Mouse (Mus musculus) intestine, embryonic 14.5 days (tissue): ENCODE measurements around the gene Cfap54. TPM values are rescaled to one million over a fixed set of nuclear protein-coding genes. Genes with fewer than 3 reads are reported as not detected.

Experiments
- ATAC-seq: fragments of 200-750 bp; cut with Nextera tagmentation; replicated peaks from 2 replicates; pipeline ENCODE4 v1.8.0; 2017; ENCODE audit warnings: low read depth, moderate number of reproducible peaks, moderate TSS enrichment, moderate library complexity; ENCODE audit not compliant: low FRiP score, low TSS enrichment
- DNase-seq: peaks from one replicate; pipeline ENCODE4 v3.0.0-alpha.2; 2018; ENCODE audit warnings: low spot score
- H3K27ac ChIP-seq: fragments of 300-500 bp; sonication (generic); 2 replicates; pipeline ENCODE4 v1.5.1; 2014; ENCODE audit warnings: low read depth, mild to moderate bottlenecking, control low read depth
- H3K27me3 ChIP-seq: fragments of 300-500 bp; sonication (generic); replicated peaks from 2 replicates; pipeline ENCODE4 v1.6.1; 2014; ENCODE audit warnings: low read length, control low read depth; ENCODE audit not compliant: control insufficient read depth, insufficient read depth
- H3K36me3 ChIP-seq: fragments of 300-500 bp; sonication (generic); 2 replicates; pipeline ENCODE4 v1.6.1; 2014; ENCODE audit warnings: low read length, control low read depth; ENCODE audit not compliant: control insufficient read depth, insufficient read depth
- H3K4me1 ChIP-seq: fragments of 300-500 bp; sonication (generic); replicated peaks from 2 replicates; pipeline ENCODE4 v1.6.1; 2014; ENCODE audit warnings: low read length, control low read depth, mixed read lengths; ENCODE audit not compliant: control insufficient read depth, insufficient read depth
- H3K4me2 ChIP-seq: fragments of 300-500 bp; sonication (generic); 2 replicates; pipeline ENCODE4 v1.6.1; 2014; ENCODE audit warnings: low read length
- H3K4me3 ChIP-seq: fragments of 300-500 bp; sonication (generic); 2 replicates; pipeline ENCODE4 v1.5.1; 2014; ENCODE audit warnings: low read depth, low read length, control low read depth, mixed read lengths
- H3K9ac ChIP-seq: fragments of 300-500 bp; sonication (generic); 2 replicates; pipeline ENCODE4 v1.6.1; 2014; ENCODE audit warnings: mild to moderate bottlenecking, low read length
- H3K9me3 ChIP-seq: fragments of 300-500 bp; sonication (generic); 2 replicates; pipeline ENCODE4 v1.6.1; 2016; ENCODE audit warnings: low read length, control low read depth; ENCODE audit not compliant: control insufficient read depth
- WGBS: fragments of 180-500 bp; shearing (Covaris S2); extraction: QIAGEN DNeasy Blood & Tissue Kit; methylation state at CpG from one replicate; pipeline ENCODE4 v1.1.7; 2014; 5-methylcytosine and 5-hydroxymethylcytosine counted together
- polyA plus RNA-seq: library from polyadenylated mRNA; unstranded; fragments of >200 nt; fragmentation: Nextera tagmentation; extraction: Ambion mirVana; gene quantifications from 2 replicates; pipeline ENCODE4 v1.2.1, GENCODE M21; 2014

Gene Cfap54
- polyA plus RNA-seq, 1 experiment from 2014 or later, result 0.16 TPM

DNA sequence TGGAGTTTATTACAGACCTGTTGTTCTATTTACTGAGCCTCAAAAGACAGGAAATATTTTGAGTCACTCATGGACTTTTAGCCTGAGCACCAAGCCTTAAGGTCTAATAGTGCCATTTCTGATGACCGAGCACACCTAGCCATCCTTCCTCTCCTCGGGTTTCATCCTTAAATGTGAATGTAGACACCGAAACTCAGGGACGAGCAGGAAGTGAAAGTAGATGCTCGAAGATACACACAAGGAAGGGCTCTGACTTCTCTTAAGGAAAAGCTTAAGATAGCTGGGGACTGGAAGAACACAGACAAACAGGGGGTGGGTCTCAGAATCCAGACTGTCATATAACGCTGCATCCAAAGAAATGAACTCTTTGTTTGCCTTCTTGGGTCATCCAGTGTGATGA is 8.8 kb upstream of the Cfap54 start:
- H3K4me1 ChIP-seq, result no peaks in the 10 kb centered on the region
- no peak overlapping the region for H3K27ac ChIP-seq
- H3K27me3 ChIP-seq, result no peaks in the 10 kb centered on the region
- H3K9ac ChIP-seq, result no peak overlapping the region
- no peak overlapping the region for H3K4me2 ChIP-seq
- ATAC-seq, result no peak
- H3K36me3 ChIP-seq, result no peaks in the 10 kb centered on the region
- no peak overlapping the region for H3K4me3 ChIP-seq
- H3K9me3 ChIP-seq, result no peaks in the 10 kb centered on the region
- no peak for DNase-seq
- 70% methylated on average over 6 of the region's 6 CpGs for WGBS

DNA sequence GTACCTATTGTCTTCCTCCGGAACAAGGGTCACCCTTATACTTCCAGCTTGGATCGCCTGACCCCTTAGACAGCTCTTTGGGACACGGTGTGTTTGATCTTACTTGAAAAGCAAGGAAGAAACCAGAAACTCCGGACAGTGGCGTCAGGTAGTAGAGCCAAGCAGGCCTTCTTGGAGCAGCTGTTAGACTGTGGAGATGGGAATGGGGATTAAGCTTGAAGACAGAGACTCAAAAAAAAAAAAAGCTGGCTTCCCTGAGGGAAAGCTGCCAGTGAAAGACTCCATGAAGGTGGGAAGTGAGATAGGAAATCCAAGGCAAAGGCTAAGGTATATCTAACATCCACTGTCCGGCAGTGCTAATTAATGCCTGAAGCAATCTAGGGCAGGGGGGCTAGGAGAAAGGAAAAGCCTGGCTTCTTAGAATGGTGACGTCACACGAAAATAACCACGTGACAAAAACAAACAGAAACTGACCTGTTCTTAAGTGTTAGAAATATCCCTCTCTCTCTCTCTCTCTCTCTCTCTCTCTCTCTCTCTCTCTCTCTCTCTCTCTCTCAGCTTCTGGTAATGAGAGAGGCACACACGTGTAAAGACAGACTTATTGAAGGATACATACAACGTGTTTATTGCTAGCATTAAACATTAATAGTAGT is 7.1 kb upstream of the Cfap54 start:
- Histone ChIP-seq H3K4me3 (no peak overlapping the region), H3K36me3 (no peaks in the 10 kb centered on the region), H3K9me3 (no peaks in the 10 kb centered on the region), H3K27me3 (no peaks in the 10 kb centered on the region), H3K4me1 (no peaks in the 10 kb centered on the region), H3K4me2 (no peak overlapping the region), H3K27ac (no peak overlapping the region), H3K9ac (no peak overlapping the region)
- no peak for ATAC-seq
- 71% methylated on average over 11 of the region's 11 CpGs for WGBS
- no peak for DNase-seq

DNA sequence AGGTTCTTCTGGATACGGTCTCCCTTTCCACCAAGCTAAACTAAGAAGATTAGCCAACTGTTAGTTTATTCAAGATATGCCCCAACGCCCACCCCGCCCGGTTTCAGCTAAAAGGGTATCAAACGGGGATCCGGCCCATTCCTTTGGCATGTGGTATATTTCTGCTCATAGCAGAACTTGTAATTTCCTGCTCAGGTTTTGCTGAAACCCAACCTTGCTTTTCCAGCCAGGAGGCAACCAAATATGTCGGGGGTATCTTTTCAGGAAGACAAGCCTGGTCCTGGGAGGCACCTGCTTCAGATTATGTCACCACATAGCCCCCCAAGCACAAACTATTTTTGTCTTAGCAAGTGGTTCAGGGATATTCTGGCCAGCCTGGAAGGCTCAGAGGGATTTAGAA is 6.1 kb upstream of the Cfap54 start:
- H3K4me3 ChIP-seq, result no peak overlapping the region
- no peaks in the 10 kb centered on the region for H3K36me3 ChIP-seq
- DNase-seq (no peak), ATAC-seq (no peak)
- no peaks in the 10 kb centered on the region for H3K4me1 ChIP-seq
- H3K27me3 ChIP-seq, result no peaks in the 10 kb centered on the region
- no peaks in the 10 kb centered on the region for H3K9me3 ChIP-seq
- no peak overlapping the region for H3K4me2 ChIP-seq
- 89% methylated on average over 7 of the region's 7 CpGs for WGBS
- no peak overlapping the region for H3K27ac ChIP-seq
- H3K9ac ChIP-seq, result no peak overlapping the region

DNA sequence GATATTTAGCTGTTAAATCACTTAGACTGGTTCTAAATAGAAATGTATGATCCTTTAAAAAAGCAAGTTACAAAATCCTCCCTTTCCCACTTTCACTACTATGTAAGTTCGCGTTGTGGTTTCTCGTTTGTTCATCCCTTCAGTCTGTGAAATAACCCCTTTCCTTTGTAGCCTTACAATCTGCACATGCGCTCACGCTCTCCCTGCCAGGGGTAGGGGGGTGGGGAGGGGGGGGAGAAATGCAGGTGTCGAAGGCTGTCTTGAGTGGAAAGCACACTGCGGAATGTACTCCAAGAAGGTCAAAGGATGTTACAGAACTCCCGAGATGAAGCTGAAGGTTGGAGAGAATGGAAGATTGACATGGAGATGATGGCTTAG is 2.5 kb upstream of the Cfap54 start:
- WGBS, result 66% methylated on average over 8 of the region's 8 CpGs

DNA sequence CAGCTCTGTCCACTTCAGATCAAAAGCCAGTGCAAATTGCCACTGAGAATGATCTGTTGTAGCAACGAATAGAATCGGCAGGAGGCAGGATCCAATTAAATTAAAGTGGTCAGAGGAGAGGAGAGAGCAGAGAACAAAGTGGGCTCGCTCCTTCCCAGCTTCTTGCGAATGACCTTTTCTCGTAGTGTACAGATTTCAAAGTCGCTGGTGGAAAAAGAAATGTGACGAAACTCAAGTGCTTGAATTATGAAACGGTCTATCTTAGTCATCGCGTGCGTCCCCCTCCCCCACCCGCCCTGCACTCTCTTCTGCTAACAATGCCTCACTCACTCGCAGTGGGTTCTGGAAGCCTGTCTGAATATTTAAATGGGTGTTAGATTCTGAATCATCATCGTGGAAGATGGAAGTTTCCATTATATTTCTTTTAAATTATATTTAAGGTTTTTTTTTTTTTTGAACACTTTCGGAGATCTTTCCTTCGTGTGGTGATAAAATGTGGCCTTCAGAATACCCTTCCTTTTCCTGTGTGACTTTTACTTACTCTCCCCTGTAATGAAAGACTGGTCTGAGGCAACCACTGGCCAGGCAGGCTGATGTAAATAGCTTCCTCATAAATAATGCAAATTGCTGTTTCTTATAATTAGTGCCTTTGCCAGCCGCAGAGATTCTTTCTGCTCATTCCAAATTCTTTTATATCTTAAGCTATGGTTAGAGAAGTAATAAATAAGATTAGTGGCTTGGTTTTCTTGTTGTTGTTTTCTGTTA is 2.0 kb upstream of the Cfap54 start:
- no peak for DNase-seq
- H3K4me3 ChIP-seq, result 0 out of 2 replicates have a peak overlapping the region, but pooled peaks have one; percentile 10

More for the DNA sequence above, 2.5 kb upstream of the Cfap54 start:
- no peaks in the 10 kb centered on the region for H3K27me3 ChIP-seq
- no peak overlapping the region for H3K4me3 ChIP-seq
- no peak overlapping the region for H3K9ac ChIP-seq
- no peak for DNase-seq
- no peak overlapping the region for H3K27ac ChIP-seq
- no peaks in the 10 kb centered on the region for H3K9me3 ChIP-seq
- no peaks in the 10 kb centered on the region for H3K4me1 ChIP-seq
- no peak overlapping the region for H3K4me2 ChIP-seq
- ATAC-seq, result no peak
- H3K36me3 ChIP-seq, result no peaks in the 10 kb centered on the region

DNA sequence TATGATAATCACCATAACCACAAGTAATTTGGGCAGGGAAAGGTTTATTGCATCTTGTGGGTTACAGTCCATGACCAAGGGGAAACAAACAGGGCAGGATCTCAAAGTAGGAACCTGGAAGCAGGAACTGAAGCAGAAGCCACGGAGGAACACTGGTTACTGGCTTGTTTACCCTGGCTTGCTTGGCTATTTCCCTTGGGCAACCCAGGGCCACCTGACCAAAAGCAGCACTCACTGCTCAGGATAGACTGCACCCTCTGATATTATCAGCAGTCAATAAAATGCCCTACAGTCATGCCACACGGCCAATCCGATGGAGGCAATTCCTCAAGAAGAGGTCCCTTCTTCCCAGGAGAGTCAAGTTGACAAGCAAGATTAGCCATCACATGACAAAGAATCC is 1.9 kb downstream of the Cfap54 start:
- 81% methylated on average over 3 of the region's 3 CpGs for WGBS

More for the DNA sequence above, 2.0 kb upstream of the Cfap54 start:
- Histone ChIP-seq H3K9ac (no peak overlapping the region), H3K9me3 (no peaks in the 10 kb centered on the region), H3K36me3 (no peaks in the 10 kb centered on the region), H3K27ac (no peak overlapping the region), H3K4me2 (peak overlapping the region; percentile 46), H3K4me1 (no peaks in the 10 kb centered on the region), H3K27me3 (no peaks in the 10 kb centered on the region)
- ATAC-seq, result no peak
- whole genome bisulfite sequencing, result 12% methylated on average over 17 of the region's 17 CpGs

DNA sequence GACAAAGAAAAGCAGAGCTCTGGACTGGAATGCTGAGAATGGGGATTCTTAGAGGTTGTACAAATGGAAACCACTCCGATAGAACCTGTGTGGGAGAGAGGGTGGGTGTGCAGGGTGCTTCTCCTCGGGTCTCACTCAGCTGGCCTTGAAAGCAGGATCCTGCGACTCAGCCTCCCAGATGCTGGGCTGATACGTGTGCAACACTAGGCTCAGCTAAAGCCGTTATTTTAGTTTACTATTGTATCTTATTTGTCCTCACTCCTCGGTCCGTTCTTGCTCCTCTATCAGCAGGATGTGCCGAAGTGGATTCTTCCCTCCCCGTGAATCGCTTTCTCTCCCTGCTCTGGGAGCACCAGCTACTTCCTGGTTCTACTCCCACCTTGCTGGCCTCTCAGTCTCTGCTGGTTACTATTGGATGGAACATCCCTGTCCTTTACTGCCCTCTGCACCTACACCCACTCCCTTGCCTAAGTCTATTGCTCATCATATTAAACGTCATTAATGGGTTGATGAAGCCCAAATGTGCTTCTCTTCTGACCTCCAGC is 3.4 kb downstream of the Cfap54 start:
- H3K36me3 ChIP-seq, result no peaks in the 10 kb centered on the region
- 76% methylated on average over 11 of the region's 11 CpGs for WGBS
- no peak overlapping the region for H3K27ac ChIP-seq
- H3K4me1 ChIP-seq, result no peaks in the 10 kb centered on the region
- ATAC-seq (no peak), DNase-seq (no peak)
- no peak overlapping the region for H3K9ac ChIP-seq
- H3K4me3 ChIP-seq, result no peak overlapping the region
- no peak overlapping the region for H3K4me2 ChIP-seq
- H3K9me3 ChIP-seq, result no peaks in the 10 kb centered on the region
- H3K27me3 ChIP-seq, result no peaks in the 10 kb centered on the region

More for the DNA sequence above, 1.9 kb downstream of the Cfap54 start:
- DNase-seq (no peak), ATAC-seq (no peak)
- H3K9me3 ChIP-seq, result no peaks in the 10 kb centered on the region
- H3K27me3 ChIP-seq, result no peaks in the 10 kb centered on the region
- H3K27ac ChIP-seq, result no peak overlapping the region
- no peak overlapping the region for H3K9ac ChIP-seq
- no peak overlapping the region for H3K4me3 ChIP-seq
- H3K4me2 ChIP-seq, result no peak overlapping the region
- H3K4me1 ChIP-seq, result no peaks in the 10 kb centered on the region
- no peaks in the 10 kb centered on the region for H3K36me3 ChIP-seq

DNA sequence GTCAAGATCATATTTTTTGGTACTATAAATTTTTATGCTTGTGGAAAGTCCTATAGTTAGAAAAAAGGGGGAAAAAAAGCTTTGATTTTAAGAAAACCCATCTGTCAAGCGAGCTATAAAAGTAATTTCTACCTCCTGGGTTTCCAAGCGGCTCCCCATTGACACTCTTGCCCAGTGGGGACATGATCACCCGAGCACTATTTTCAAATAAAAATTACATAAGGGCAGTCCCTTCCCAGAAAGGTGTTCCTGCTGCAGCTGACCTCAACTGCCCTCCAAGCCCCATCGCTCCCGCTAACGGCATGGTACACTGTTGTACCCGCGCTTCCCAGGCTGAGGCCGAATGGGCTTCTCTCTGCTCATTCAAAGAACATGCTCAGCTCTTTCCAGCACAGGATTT is 5.0 kb downstream of the Cfap54 start:
- no peak overlapping the region for H3K4me3 ChIP-seq
- no peaks in the 10 kb centered on the region for H3K9me3 ChIP-seq
- ATAC-seq, result no peak
- no peaks in the 10 kb centered on the region for H3K27me3 ChIP-seq
- DNase-seq, result no peak
- WGBS, result 85% methylated on average over 9 of the region's 9 CpGs
- H3K27ac ChIP-seq, result no peak overlapping the region
- H3K4me2 ChIP-seq, result no peak overlapping the region
- H3K36me3 ChIP-seq, result no peaks in the 10 kb centered on the region
- no peaks in the 10 kb centered on the region for H3K4me1 ChIP-seq
- H3K9ac ChIP-seq, result no peak overlapping the region
